ENCODE assay signal across 8 mouse cellular contexts in the genomic region with DNA sequence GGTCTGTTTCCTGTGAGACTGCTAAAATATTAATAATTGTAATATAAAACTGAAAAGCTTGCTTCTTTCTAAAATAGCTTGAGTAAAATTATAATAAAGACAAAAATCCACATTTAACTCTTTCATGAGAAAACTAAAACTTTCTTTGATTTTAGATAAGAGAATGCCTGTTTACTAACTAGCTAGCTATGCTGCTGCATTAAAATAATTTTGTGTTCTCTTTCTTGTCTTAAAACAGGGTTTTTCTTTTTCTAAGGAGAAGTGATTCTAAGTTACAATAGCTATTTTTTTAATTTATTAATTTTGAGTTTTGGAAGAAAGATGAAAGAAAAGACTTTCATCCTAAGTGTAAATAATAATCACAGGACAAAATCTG.
A peak's percentile ranks its signal among the peaks of the same experiment; 100 is the strongest.
DNase-seq lines count a peak whose midpoint lies in the region; ATAC-seq and TF ChIP-seq lines count a peak whose summit lies in the region.

No protein-coding gene starts in this region.

- no peak for TF ChIP-seq CTCF in cortical plate, adult 2 months (IDR thresholded peaks at IDR 0.05; ENCODE audit: extremely low read depth, insufficient read depth, low read length)

- peak overlapping the region; percentile 64 for H3K4me2 ChIP-seq in kidney, embryonic 15.5 days
- peak overlapping the region; percentile 69 for H3K4me2 ChIP-seq in hindbrain, embryonic 16.5 days (ENCODE audit: low read length)
- peak overlapping the region; percentile 82 for H3K4me2 ChIP-seq in midbrain, embryonic 15.5 days

- no peak for TF ChIP-seq POLR2A in cortical plate, adult 2 months (IDR thresholded peaks at IDR 0.05; ENCODE audit: extremely low read depth, insufficient read depth, low read length)

- H3K4me1 ChIP-seq in kidney, embryonic 15.5 days, result peaks cover 25% of the 10 kb centered on the region
- H3K4me1 ChIP-seq in cortical plate, adult 2 months (ENCODE audit: control insufficient read depth, insufficient read depth, low read length), result peaks cover 9% of the 10 kb centered on the region
- H3K4me1 ChIP-seq in hindbrain, embryonic 16.5 days (ENCODE audit: control insufficient read depth, insufficient read depth, low read depth, low read length), result peaks cover 22% of the 10 kb centered on the region
- peaks cover 36% of the 10 kb centered on the region for H3K4me1 ChIP-seq in midbrain, embryonic 15.5 days

- peak overlapping the region; percentile 99 for H3K27ac ChIP-seq in kidney, embryonic 15.5 days
- H3K27ac ChIP-seq in cortical plate, adult 2 months (ENCODE audit: insufficient read depth, low read length), result no peak overlapping the region
- H3K27ac ChIP-seq in hindbrain, embryonic 16.5 days (ENCODE audit: low read depth, low read length), result peak overlapping the region; percentile 91
- H3K27ac ChIP-seq in midbrain, embryonic 15.5 days, result peak overlapping the region; percentile 97

- no peaks in the 10 kb centered on the region for H3K27me3 ChIP-seq in kidney, embryonic 15.5 days
- H3K27me3 ChIP-seq in hindbrain, embryonic 16.5 days (replicated peaks; ENCODE audit: control insufficient read depth, insufficient read depth, low read length), result no peaks in the 10 kb centered on the region
- H3K27me3 ChIP-seq in midbrain, embryonic 15.5 days (replicated peaks), result no peaks in the 10 kb centered on the region

- no peak for ATAC-seq in kidney, embryonic 15.5 days (replicated peaks; ENCODE audit: low FRiP score)
- no peak for ATAC-seq in hindbrain, embryonic 16.5 days
- no peak for ATAC-seq in midbrain, embryonic 15.5 days (replicated peaks)
- ATAC-seq in erythroid progenitor cell, adult 5-6 weeks (replicated peaks; ENCODE audit: low FRiP score, poor library complexity, severe bottlenecking), result no peak

- DNase-seq in kidney, postnatal 36 days, result no peak
- no peak for DNase-seq in left cerebral cortex, postnatal 36 days (ENCODE audit: low spot score in 2 of 2)
- no peak for DNase-seq in cerebellum, adult 11 months

- H3K36me3 ChIP-seq in kidney, embryonic 15.5 days, result peaks cover 3% of the 10 kb centered on the region
- no peaks in the 10 kb centered on the region for H3K36me3 ChIP-seq in hindbrain, embryonic 16.5 days (ENCODE audit: control insufficient read depth, insufficient read depth, low read length)
- no peaks in the 10 kb centered on the region for H3K36me3 ChIP-seq in midbrain, embryonic 15.5 days (replicated peaks)

- intact Hi-C loops in left cerebral cortex, postnatal 36 days (cut with DNase I), result loop anchor here (1.0 to 5.0 kb wide), 3 partner anchors 48 to 127 kb away; a partner anchor contains a TSS

- peak overlapping the region; percentile 52 for H3K4me3 ChIP-seq in kidney, embryonic 15.5 days (replicated peaks)
- peak overlapping the region; percentile 47 for H3K4me3 ChIP-seq in cortical plate, adult 2 months (ENCODE audit: insufficient read depth, low read length)
- H3K4me3 ChIP-seq in hindbrain, embryonic 16.5 days (ENCODE audit: low read length), result peak overlapping the region; percentile 59
- H3K4me3 ChIP-seq in midbrain, embryonic 15.5 days, result peak overlapping the region; percentile 52

- H3K9me3 ChIP-seq in kidney, embryonic 15.5 days (replicated peaks), result no peaks in the 10 kb centered on the region
- H3K9me3 ChIP-seq in hindbrain, embryonic 16.5 days (ENCODE audit: control insufficient read depth, low read length), result no peaks in the 10 kb centered on the region
- no peaks in the 10 kb centered on the region for H3K9me3 ChIP-seq in midbrain, embryonic 15.5 days

- peak overlapping the region; percentile 55; the same call in 1 of the 2 replicates for H3K9ac ChIP-seq in kidney, embryonic 15.5 days
- peak overlapping the region; percentile 62 for H3K9ac ChIP-seq in hindbrain, embryonic 16.5 days (ENCODE audit: low read depth, low read length)
- H3K9ac ChIP-seq in midbrain, embryonic 15.5 days, result peak overlapping the region; percentile 63
